Mouse (Mus musculus): ENCODE results near the gene Ifnlr1. TPM values are rescaled to one million over a fixed set of nuclear protein-coding genes. Genes with fewer than 3 reads are reported as not detected.
"Not testable (repeated sequence)": the region's sequence is repeated elsewhere in the genome, so short reads cannot be mapped to it uniquely, and the experiment has no call there.

Ifnlr1 gene
- 1 to 10 TPM; 3.1 to 3.5 TPM for total RNA-seq (2021)

GRCm38 (mm10) chr4:135685906-135686567, at the start of gene Ifnlr1:
Gene Ifnlr1 (plus strand): TSS chr4:135686287.
- DNase-seq: peak; percentile 49 to 53
- intact Hi-C loops (cut with DNase I): no loop called here

GRCm38 (mm10) chr4:135641302-135642079, 44.6 kb upstream of the Ifnlr1 start:
- intact Hi-C loops (cut with DNase I); DNase-seq: not testable (repeated sequence)

- intact Hi-C loops (cut with DNase I): no loop called here
Measured at GRCm38 (mm10) chr4:135645022-135645637, 41.0 kb upstream of the Ifnlr1 start.

GRCm38 (mm10) chr4:135652966-135653607, 33.0 kb upstream of the Ifnlr1 start:
- DNase-seq: peak; percentile 71 to 74
- intact Hi-C loops (cut with DNase I): no loop called here

More at GRCm38 (mm10) chr4:135645022-135645637, 41.0 kb upstream of the Ifnlr1 start:
- DNase-seq: no peak

GRCm38 (mm10) chr4:135653956-135654355, 32.1 kb upstream of the Ifnlr1 start:
- peak in 1 of 2 experiments; percentile 39 for DNase-seq
- intact Hi-C loops (cut with DNase I): no loop called here

GRCm38 (mm10) chr4:135655499-135655898, 30.6 kb upstream of the Ifnlr1 start:
- DNase-seq: no peak
- intact Hi-C loops (cut with DNase I): no loop called here

- DNase-seq: peak; percentile 31 to 32
- intact Hi-C loops (cut with DNase I): no loop called here
Measured at GRCm38 (mm10) chr4:135656094-135656589, 29.9 kb upstream of the Ifnlr1 start.

GRCm38 (mm10) chr4:135658484-135658883, 27.6 kb upstream of the Ifnlr1 start:
- intact Hi-C loops (cut with DNase I): loop anchor here (2.0 kb wide), 1 partner anchor 94 kb away; no protein-coding TSS in a partner anchor
- DNase-seq: peak; percentile 51 to 67

- DNase-seq: no peak
- intact Hi-C loops (cut with DNase I): loop anchor here (2.0 kb wide), 1 partner anchor 94 kb away; no protein-coding TSS in a partner anchor
Measured at GRCm38 (mm10) chr4:135658899-135659298, 27.2 kb upstream of the Ifnlr1 start.

GRCm38 (mm10) chr4:135661082-135661809, 24.8 kb upstream of the Ifnlr1 start:
- DNase-seq: peak in 1 of 2 experiments; percentile 36

GRCm38 (mm10) chr4:135661994-135662393, 24.1 kb upstream of the Ifnlr1 start:
- intact Hi-C loops (cut with DNase I): no loop called here

More at GRCm38 (mm10) chr4:135661082-135661809, 24.8 kb upstream of the Ifnlr1 start:
- intact Hi-C loops (cut with DNase I): no loop called here

GRCm38 (mm10) chr4:135664656-135665055, 21.4 kb upstream of the Ifnlr1 start:
- intact Hi-C loops (cut with DNase I): loop anchor here (5.0 kb wide), 1 partner anchor 222 kb away; no protein-coding TSS in a partner anchor

More at GRCm38 (mm10) chr4:135661994-135662393, 24.1 kb upstream of the Ifnlr1 start:
- DNase-seq: no peak

GRCm38 (mm10) chr4:135666192-135666975, 19.7 kb upstream of the Ifnlr1 start:
- peak in 1 of 2 experiments; percentile 53 for DNase-seq
- intact Hi-C loops (cut with DNase I): loop anchor here (5.0 kb wide), 1 partner anchor 224 kb away; no protein-coding TSS in a partner anchor

More at GRCm38 (mm10) chr4:135664656-135665055, 21.4 kb upstream of the Ifnlr1 start:
- no peak for DNase-seq

- DNase-seq: peak in 1 of 2 experiments; percentile 50
- intact Hi-C loops (cut with DNase I): loop anchor here (1.0 to 5.0 kb wide), 4 partner anchors 150 to 285 kb away; no protein-coding TSS in a partner anchor
Measured at GRCm38 (mm10) chr4:135667266-135667844, 18.7 kb upstream of the Ifnlr1 start.

GRCm38 (mm10) chr4:135673507-135673906, 12.6 kb upstream of the Ifnlr1 start:
- intact Hi-C loops (cut with DNase I): no loop called here
- no peak for DNase-seq

GRCm38 (mm10) chr4:135674993-135675392, 11.1 kb upstream of the Ifnlr1 start:
- intact Hi-C loops (cut with DNase I): no loop called here
- no peak for DNase-seq

GRCm38 (mm10) chr4:135676476-135676875, 9.6 kb upstream of the Ifnlr1 start:
- DNase-seq: no peak
- intact Hi-C loops (cut with DNase I): no loop called here

- no peak for DNase-seq
Measured at GRCm38 (mm10) chr4:135679316-135679715, 6.8 kb upstream of the Ifnlr1 start.

More at GRCm38 (mm10) chr4:135679316-135679715, 6.8 kb upstream of the Ifnlr1 start:
- intact Hi-C loops (cut with DNase I): no loop called here

All from heart, postnatal 36 days (tissue).